Mouse (Mus musculus): ENCODE data around the gene Lifr. TPM values are rescaled to one million over a fixed set of nuclear protein-coding genes. Genes with fewer than 3 reads are reported as not detected.

Lifr gene
- polyA plus RNA-seq, 1 experiment from 2014 or later: 8.5 TPM

DNA sequence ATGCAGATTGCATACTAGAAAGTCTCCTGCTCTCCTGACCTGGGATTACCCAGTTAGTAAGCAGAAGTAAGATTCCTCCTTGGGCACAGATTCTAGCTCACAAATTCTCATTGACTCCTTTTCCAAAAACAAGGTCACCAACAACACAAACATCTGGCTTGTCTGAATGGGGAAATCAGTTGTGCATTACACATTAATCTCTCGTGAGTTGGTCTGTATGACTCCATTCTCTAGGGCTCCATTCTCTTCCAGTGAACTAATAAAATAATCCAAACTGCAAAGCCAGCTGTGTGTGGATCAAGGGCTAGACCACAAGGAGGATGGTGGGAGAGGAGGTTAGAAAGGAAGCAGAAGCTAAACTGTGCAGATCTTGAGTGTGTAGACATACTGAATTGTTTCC lies 25.8 kb downstream of the Lifr start:
- Histone ChIP-seq H3K27me3 (replicated peaks; ENCODE audit: control insufficient read depth, insufficient read depth, low read length) (no peaks in the 10 kb centered on the region), H3K4me2 (ENCODE audit: low read length) (no peak overlapping the region), H3K4me1 (ENCODE audit: control insufficient read depth, insufficient read depth, low read length) (no peaks in the 10 kb centered on the region), H3K27ac (ENCODE audit: low read depth, low read length) (no peak overlapping the region), H3K36me3 (ENCODE audit: control insufficient read depth, insufficient read depth, low read length) (no peaks in the 10 kb centered on the region), H3K9me3 (replicated peaks; ENCODE audit: control insufficient read depth, low read length) (no peaks in the 10 kb centered on the region), H3K4me3 (ENCODE audit: low read depth, low read length) (no peak overlapping the region), H3K9ac (ENCODE audit: low read length) (no peak overlapping the region)
- no peak for DNase-seq (ENCODE audit: low spot score)
- no peak for ATAC-seq
- WGBS: 51% methylated on average over 1 of the region's 1 CpGs

GRCm38 (mm10) chr15:7116699-7117098 lies 26.3 kb downstream of the Lifr start:
- no peak overlapping the region for H3K4me2 ChIP-seq (ENCODE audit: low read length)
- 73% methylated on average over 3 of the region's 3 CpGs for WGBS
- H3K27ac ChIP-seq (ENCODE audit: low read depth, low read length): no peak overlapping the region
- H3K36me3 ChIP-seq (ENCODE audit: control insufficient read depth, insufficient read depth, low read length): no peaks in the 10 kb centered on the region
- H3K27me3 ChIP-seq (replicated peaks; ENCODE audit: control insufficient read depth, insufficient read depth, low read length): no peaks in the 10 kb centered on the region
- no peaks in the 10 kb centered on the region for H3K9me3 ChIP-seq (replicated peaks; ENCODE audit: control insufficient read depth, low read length)
- no peak overlapping the region for H3K4me3 ChIP-seq (ENCODE audit: low read depth, low read length)
- DNase-seq (ENCODE audit: low spot score): no peak
- no peak for ATAC-seq
- no peaks in the 10 kb centered on the region for H3K4me1 ChIP-seq (ENCODE audit: control insufficient read depth, insufficient read depth, low read length)
- no peak overlapping the region for H3K9ac ChIP-seq (ENCODE audit: low read length)

GRCm38 (mm10) chr15:7117944-7118343 lies 27.5 kb downstream of the Lifr start:
- ATAC-seq: no peak
- no peaks in the 10 kb centered on the region for H3K36me3 ChIP-seq (ENCODE audit: control insufficient read depth, insufficient read depth, low read length)
- H3K27me3 ChIP-seq (replicated peaks; ENCODE audit: control insufficient read depth, insufficient read depth, low read length): no peaks in the 10 kb centered on the region
- H3K9me3 ChIP-seq (replicated peaks; ENCODE audit: control insufficient read depth, low read length): no peaks in the 10 kb centered on the region
- WGBS: 63% methylated on average over 6 of the region's 6 CpGs
- H3K9ac ChIP-seq (ENCODE audit: low read length): no peak overlapping the region
- no peaks in the 10 kb centered on the region for H3K4me1 ChIP-seq (ENCODE audit: control insufficient read depth, insufficient read depth, low read length)
- no peak for DNase-seq (ENCODE audit: low spot score)
- H3K4me2 ChIP-seq (ENCODE audit: low read length): no peak overlapping the region
- no peak overlapping the region for H3K4me3 ChIP-seq (ENCODE audit: low read depth, low read length)
- no peak overlapping the region for H3K27ac ChIP-seq (ENCODE audit: low read depth, low read length)

DNA sequence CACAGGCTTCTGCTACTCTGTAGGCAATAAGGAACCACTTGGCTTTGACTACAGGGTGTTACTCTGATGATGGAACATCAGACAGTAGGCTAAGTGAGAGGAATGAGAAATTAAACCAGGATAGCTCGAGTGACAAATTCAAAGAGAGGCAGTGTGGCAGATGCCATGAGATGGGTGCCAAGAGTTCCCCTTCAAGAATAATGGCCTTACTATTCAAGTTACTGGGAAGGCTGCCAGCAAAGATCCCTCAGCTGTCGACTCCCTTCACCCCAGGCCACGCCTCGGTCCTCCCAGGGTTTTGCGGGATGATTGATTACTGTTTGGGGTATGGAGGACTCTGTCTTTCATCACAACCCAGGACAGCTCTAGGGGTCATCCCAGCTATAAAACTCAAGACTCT lies 28.4 kb downstream of the Lifr start:
- 31% methylated on average over 5 of the region's 5 CpGs for WGBS
- no peak overlapping the region for H3K4me3 ChIP-seq (ENCODE audit: low read depth, low read length)

DNA sequence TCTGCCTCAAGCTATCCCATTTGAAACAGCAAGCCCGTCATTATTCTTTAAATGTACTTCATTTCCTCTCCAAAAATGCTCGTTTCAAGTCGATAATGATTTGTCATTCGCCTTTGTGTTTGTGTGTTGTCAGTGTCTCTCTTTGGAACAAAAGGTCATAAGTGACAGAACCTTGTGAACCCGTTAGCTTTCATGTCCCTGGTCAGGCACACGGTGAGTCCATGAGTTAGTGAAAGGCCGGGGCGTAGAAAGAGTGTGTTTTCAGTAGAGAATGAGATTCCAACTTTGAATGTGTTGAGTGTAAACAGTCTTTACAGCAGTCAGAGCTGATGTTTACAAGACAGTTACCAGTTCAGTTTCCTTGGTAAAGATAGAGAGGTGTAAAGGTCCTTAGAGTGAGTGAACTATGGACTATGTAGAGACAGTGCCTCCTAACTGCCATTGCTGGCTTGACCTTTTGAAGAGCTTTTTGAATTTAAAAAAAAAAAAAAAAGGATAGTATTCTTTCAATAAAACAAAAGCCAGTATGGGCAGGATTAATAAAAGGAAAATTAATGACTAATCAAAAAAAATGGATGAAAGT lies 29.6 kb downstream of the Lifr start:
- no peaks in the 10 kb centered on the region for H3K4me1 ChIP-seq (ENCODE audit: control insufficient read depth, insufficient read depth, low read length)
- H3K9me3 ChIP-seq (replicated peaks; ENCODE audit: control insufficient read depth, low read length): no peaks in the 10 kb centered on the region
- no peak for ATAC-seq
- no peak overlapping the region for H3K4me3 ChIP-seq (ENCODE audit: low read depth, low read length)
- no peaks in the 10 kb centered on the region for H3K27me3 ChIP-seq (replicated peaks; ENCODE audit: control insufficient read depth, insufficient read depth, low read length)
- DNase-seq (ENCODE audit: low spot score): no peak
- WGBS: 66% methylated on average over 8 of the region's 8 CpGs
- no peak overlapping the region for H3K4me2 ChIP-seq (ENCODE audit: low read length)
- no peak overlapping the region for H3K27ac ChIP-seq (ENCODE audit: low read depth, low read length)
- H3K9ac ChIP-seq (ENCODE audit: low read length): no peak overlapping the region
- H3K36me3 ChIP-seq (ENCODE audit: control insufficient read depth, insufficient read depth, low read length): no peaks in the 10 kb centered on the region

More for the DNA sequence above, 28.4 kb downstream of the Lifr start:
- Histone ChIP-seq H3K4me2 (ENCODE audit: low read length) (no peak overlapping the region), H3K9me3 (replicated peaks; ENCODE audit: control insufficient read depth, low read length) (no peaks in the 10 kb centered on the region), H3K27me3 (replicated peaks; ENCODE audit: control insufficient read depth, insufficient read depth, low read length) (no peaks in the 10 kb centered on the region), H3K4me1 (ENCODE audit: control insufficient read depth, insufficient read depth, low read length) (no peaks in the 10 kb centered on the region), H3K27ac (ENCODE audit: low read depth, low read length) (no peak overlapping the region), H3K36me3 (ENCODE audit: control insufficient read depth, insufficient read depth, low read length) (no peaks in the 10 kb centered on the region), H3K9ac (ENCODE audit: low read length) (no peak overlapping the region)
- DNase-seq (ENCODE audit: low spot score): peak; percentile 86
- peak; percentile 88 for ATAC-seq

DNA sequence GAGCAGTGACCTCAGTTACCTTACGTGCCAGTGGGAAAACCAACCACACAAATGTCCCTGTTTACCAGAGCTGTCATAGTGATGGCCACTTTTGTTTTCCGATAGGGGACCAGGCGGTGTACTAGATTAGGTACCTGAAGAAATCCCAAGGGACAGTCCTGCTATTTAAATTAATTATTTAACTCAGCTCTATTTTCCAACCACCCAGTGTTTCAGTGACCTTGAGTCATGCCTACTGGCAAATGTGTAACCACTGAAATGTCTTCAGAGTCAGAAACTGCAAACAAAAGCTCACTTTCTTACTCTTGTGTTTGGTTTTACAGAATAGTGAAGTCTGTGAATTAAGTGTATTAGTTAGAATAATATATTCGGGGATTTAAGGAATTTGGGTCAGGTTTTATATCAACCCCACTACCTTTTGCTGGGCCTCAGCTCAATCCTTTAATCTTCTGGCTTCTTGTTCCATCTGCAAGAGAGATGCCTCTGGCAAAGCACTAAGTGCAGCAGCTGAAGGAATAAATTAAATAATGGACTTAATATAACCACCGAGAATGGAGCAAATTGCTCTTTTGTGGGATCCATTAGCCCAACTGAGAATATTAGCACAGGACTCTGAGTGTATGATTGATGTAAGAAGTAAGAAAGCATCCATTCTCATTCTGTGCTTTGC lies 33.5 kb downstream of the Lifr start:
- no peaks in the 10 kb centered on the region for H3K27me3 ChIP-seq (replicated peaks; ENCODE audit: control insufficient read depth, insufficient read depth, low read length)
- ATAC-seq: no peak
- 58% methylated on average over 5 of the region's 5 CpGs for WGBS
- H3K4me2 ChIP-seq (ENCODE audit: low read length): no peak overlapping the region
- no peak overlapping the region for H3K9ac ChIP-seq (ENCODE audit: low read length)
- no peaks in the 10 kb centered on the region for H3K9me3 ChIP-seq (replicated peaks; ENCODE audit: control insufficient read depth, low read length)
- H3K36me3 ChIP-seq (ENCODE audit: control insufficient read depth, insufficient read depth, low read length): no peaks in the 10 kb centered on the region
- no peak overlapping the region for H3K4me3 ChIP-seq (ENCODE audit: low read depth, low read length)
- H3K4me1 ChIP-seq (ENCODE audit: control insufficient read depth, insufficient read depth, low read length): no peaks in the 10 kb centered on the region
- H3K27ac ChIP-seq (ENCODE audit: low read depth, low read length): no peak overlapping the region
- peak; percentile 22 for DNase-seq (ENCODE audit: low spot score)

GRCm38 (mm10) chr15:7126171-7126570 lies 35.8 kb downstream of the Lifr start:
- ATAC-seq: no peak
- H3K4me1 ChIP-seq (ENCODE audit: control insufficient read depth, insufficient read depth, low read length): peaks cover 10% of the 10 kb centered on the region
- peak; percentile 67 for DNase-seq (ENCODE audit: low spot score)
- no peak overlapping the region for H3K4me3 ChIP-seq (ENCODE audit: low read depth, low read length)
- no peak overlapping the region for H3K4me2 ChIP-seq (ENCODE audit: low read length)
- WGBS: 26% methylated on average over 1 of the region's 1 CpGs
- H3K36me3 ChIP-seq (ENCODE audit: control insufficient read depth, insufficient read depth, low read length): no peaks in the 10 kb centered on the region
- no peak overlapping the region for H3K9ac ChIP-seq (ENCODE audit: low read length)
- no peak overlapping the region for H3K27ac ChIP-seq (ENCODE audit: low read depth, low read length)
- no peaks in the 10 kb centered on the region for H3K9me3 ChIP-seq (replicated peaks; ENCODE audit: control insufficient read depth, low read length)
- H3K27me3 ChIP-seq (replicated peaks; ENCODE audit: control insufficient read depth, insufficient read depth, low read length): peaks cover 11% of the 10 kb centered on the region; the same call in 1 of the 2 replicates

DNA sequence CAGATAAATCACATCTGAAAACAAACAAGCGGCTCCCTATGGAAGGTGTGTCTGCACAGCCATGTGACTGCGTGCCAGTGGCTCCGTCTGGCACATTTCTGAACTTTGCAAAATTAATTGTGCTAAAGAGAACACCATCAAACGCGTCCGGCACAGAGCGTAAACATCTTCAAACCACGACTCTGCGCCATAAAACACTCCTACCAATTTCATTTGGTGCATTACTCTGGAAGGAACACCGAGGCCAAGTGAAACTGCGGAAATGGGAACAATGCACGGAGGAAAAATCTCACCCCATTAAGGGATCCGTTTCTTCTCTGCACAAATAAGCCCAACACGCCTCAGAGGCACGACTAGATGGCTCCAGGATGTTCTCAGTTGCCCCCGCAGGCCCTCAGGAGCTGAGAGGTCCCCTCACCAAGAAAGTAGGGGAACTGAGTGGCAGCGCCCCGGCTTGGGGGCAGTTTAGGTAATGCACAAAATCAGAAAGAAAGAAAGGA lies 38.3 kb downstream of the Lifr start:
- H3K9ac ChIP-seq (ENCODE audit: low read length): peak overlapping the region; percentile 82
- H3K4me1 ChIP-seq (ENCODE audit: control insufficient read depth, insufficient read depth, low read length): peaks cover 10% of the 10 kb centered on the region
- DNase-seq (ENCODE audit: low spot score) (peak; percentile 59), ATAC-seq (peak; percentile 4; the same call in 1 of the 2 replicates)
- H3K4me2 ChIP-seq (ENCODE audit: low read length): peak overlapping the region; percentile 91
- no peaks in the 10 kb centered on the region for H3K36me3 ChIP-seq (ENCODE audit: control insufficient read depth, insufficient read depth, low read length)
- peak overlapping the region; percentile 78 for H3K27ac ChIP-seq (ENCODE audit: low read depth, low read length)
- 2% methylated on average over 18 of the region's 18 CpGs for WGBS
- H3K27me3 ChIP-seq (replicated peaks; ENCODE audit: control insufficient read depth, insufficient read depth, low read length): peaks cover 11% of the 10 kb centered on the region; the same call in 1 of the 2 replicates
- H3K9me3 ChIP-seq (replicated peaks; ENCODE audit: control insufficient read depth, low read length): no peaks in the 10 kb centered on the region
- peak overlapping the region; percentile 74 for H3K4me3 ChIP-seq (ENCODE audit: low read depth, low read length)
